Mouse (Mus musculus) monocyte, adult 59 days (primary cell): ENCODE measurements around the gene Adcy6. TPM values are rescaled to one million over a fixed set of nuclear protein-coding genes. Genes with fewer than 3 reads are reported as not detected.

Experiments used
- total RNA-seq, 2 experiments: library from RNA; stranded (reverse); gene quantifications; one replicate each; pipeline ENCODE4 v1.2.4; 2023

Gene Adcy6
- 1 to 10 TPM; 3.5 to 4.2 TPM for total RNA-seq

GRCm38 (mm10) chr15:98609331-98610130, at the start of gene Adcy6:
Adcy6 (minus strand) TSS chr15:98610076.

GRCm38 (mm10) chr15:98630540-98630939, 20.7 kb upstream of the Adcy6 start, which contains the start of gene Cacnb3:
Cacnb3 (plus strand) TSS chr15:98630840.

GRCm38 (mm10) chr15:98570873-98571538, 38.9 kb downstream of the Adcy6 start, which contains the start of the genes Ccnt1 and 4930415O20Rik:
Ccnt1 (minus strand) TSS chr15:98570923.
4930415O20Rik (plus strand) TSS chr15:98571004.

Other genes with a start within 250 kb of the Adcy6 start
- gene Olfr283, start 229.1 kb downstream of the Adcy6 start, total RNA-seq, result not detected
- not detected for gene Olfr282, start 178.9 kb downstream of the Adcy6 start, total RNA-seq
- gene Olfr281, start 157.5 kb downstream of the Adcy6 start, total RNA-seq, result not detected
- gene OR5BS1P, start 140.2 kb downstream of the Adcy6 start, total RNA-seq, result not detected
- gene Lalba, start 127.4 kb downstream of the Adcy6 start, total RNA-seq, result under 1 TPM in 1 of 2 experiments, not detected in 1; 0.73 TPM
- not detected for gene Olfr279, start 117.7 kb downstream of the Adcy6 start, total RNA-seq
- gene Kansl2, start 75.8 kb downstream of the Adcy6 start, total RNA-seq, result 10 to 100 TPM; 45.3 to 45.5 TPM
- 10 to 100 TPM; 81.2 to 85.4 TPM for gene Ccnt1, start 39.2 kb downstream of the Adcy6 start, total RNA-seq
- gene 4930415O20Rik, start 39.1 kb downstream of the Adcy6 start, total RNA-seq, result not detected
- gene Cacnb3, start 20.8 kb upstream of the Adcy6 start, total RNA-seq, result 1 to 10 TPM; 4.1 to 4.7 TPM
- 100 to 1,000 TPM in 1 of 2 experiments, 10 to 100 TPM in 1; 97.7 to 139 TPM for gene Ddx23, start 52.8 kb upstream of the Adcy6 start, total RNA-seq
- gene Rnd1, start 67.4 kb upstream of the Adcy6 start, total RNA-seq, result 1 to 10 TPM; 3.8 to 5.4 TPM
- not detected for gene Ccdc65, start 98.1 kb upstream of the Adcy6 start, total RNA-seq
- 1 to 10 TPM in 1 of 2 experiments, under 1 TPM in 1; 0.94 to 1.3 TPM for gene Fkbp11, start 118.1 kb upstream of the Adcy6 start, total RNA-seq
- 10 to 100 TPM; 85.4 to 92.2 TPM for gene Arf3, start 153.1 kb upstream of the Adcy6 start, total RNA-seq
- not detected for gene Wnt10b, start 168.1 kb upstream of the Adcy6 start, total RNA-seq
- not detected for gene Wnt1, start 179.8 kb upstream of the Adcy6 start, total RNA-seq
- not detected for gene Ddn, start 199.4 kb upstream of the Adcy6 start, total RNA-seq
- gene Prkag1, start 221.4 kb upstream of the Adcy6 start, total RNA-seq, result 10 to 100 TPM; 54.0 to 54.3 TPM